Mouse (Mus musculus): ENCODE data around the gene Tmem200c. TPM values are rescaled to one million over a fixed set of nuclear protein-coding genes. Genes with fewer than 3 reads are reported as not detected.

Tmem200c gene
- total RNA-seq, 2 experiments from 2014 or later, result not detected

DNA sequence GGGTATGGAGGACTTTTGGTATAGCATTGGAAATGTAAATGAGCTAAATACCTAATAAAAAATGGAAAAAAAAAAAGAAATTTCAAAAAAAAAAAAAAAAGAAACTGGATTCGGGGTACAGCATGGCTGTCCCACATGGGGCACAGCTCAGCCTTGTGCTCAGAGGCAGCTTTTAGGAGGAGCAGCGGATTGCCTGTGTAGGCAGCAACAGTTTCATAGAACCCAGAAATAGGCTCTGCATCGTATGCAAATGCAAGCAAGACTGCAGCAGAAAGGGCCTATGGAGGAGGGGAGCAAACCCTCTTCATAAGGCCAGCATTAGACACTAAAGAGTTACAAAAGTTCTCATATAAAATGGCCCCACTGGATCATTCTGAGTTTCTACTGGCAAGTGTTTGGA is 64.2 kb downstream of the Tmem200c start:
- no peak for ATAC-seq (replicated peaks; ENCODE audit: poor library complexity)

Other genes starting within 250 kb of the Tmem200c start
- gene Epb41l3, start 249.1 kb downstream of the Tmem200c start, total RNA-seq (2015), result 2.2 and 2.4 TPM in 2 replicates
- gene Epb41l3, start 249.1 kb downstream of the Tmem200c start, total RNA-seq (2017), result 0.42 and 1.7 TPM in 2 replicates

Measured in megakaryocyte progenitor cell, adult 5-6 weeks (primary cell).